Mouse (Mus musculus) embryonic facial prominence, embryonic 14.5 days (tissue): ENCODE measurements around the gene Ccdc9b. TPM values are rescaled to one million over a fixed set of nuclear protein-coding genes. Genes with fewer than 3 reads are reported as not detected.
A peak's percentile ranks its signal among the peaks of the same experiment; 100 is the strongest.

Experiments used
- ATAC-seq: fragments of 200-750 bp; cut with Nextera tagmentation; 2 replicates; pipeline ENCODE4 v1.8.0; 2017; ENCODE audit warnings: low read depth, moderate number of reproducible peaks, moderate TSS enrichment
- DNase-seq: peaks from one replicate; pipeline ENCODE4 v3.0.0-alpha.2; 2015; ENCODE audit warnings: low spot score
- H3K27ac ChIP-seq: fragments of 300-500 bp; sonication (generic); replicated peaks from 2 replicates; pipeline ENCODE4 v1.5.1; 2014; ENCODE audit warnings: low read depth, mild to moderate bottlenecking, low read length, moderate library complexity
- H3K27me3 ChIP-seq: fragments of 300-500 bp; sonication (generic); replicated peaks from 2 replicates; pipeline ENCODE4 v1.6.1; 2014; ENCODE audit warnings: low read length; ENCODE audit not compliant: control insufficient read depth, insufficient read depth
- H3K36me3 ChIP-seq: fragments of 300-500 bp; sonication (generic); 2 replicates; pipeline ENCODE4 v1.6.1; 2014; ENCODE audit warnings: low read length, mixed read lengths; ENCODE audit not compliant: control insufficient read depth, insufficient read depth
- H3K4me1 ChIP-seq: fragments of 300-500 bp; sonication (generic); 2 replicates; pipeline ENCODE4 v1.6.1; 2014; ENCODE audit warnings: antibody characterized with exemption, low read length; ENCODE audit not compliant: control insufficient read depth, insufficient read depth
- H3K4me2 ChIP-seq: fragments of 300-500 bp; sonication (generic); 2 replicates; pipeline ENCODE4 v1.6.1; 2014; ENCODE audit warnings: low read depth, mild to moderate bottlenecking, low read length, moderate library complexity, mixed read lengths
- H3K4me3 ChIP-seq: fragments of 300-500 bp; sonication (generic); 2 replicates; pipeline ENCODE4 v1.5.1; 2014; ENCODE audit warnings: low read depth, mild to moderate bottlenecking, low read length
- H3K9ac ChIP-seq: fragments of 300-500 bp; sonication (generic); 2 replicates; pipeline ENCODE4 v1.6.1; 2014; ENCODE audit warnings: low read depth, mild to moderate bottlenecking, low read length, moderate library complexity, mixed read lengths
- H3K9me3 ChIP-seq: fragments of 300-500 bp; sonication (generic); 2 replicates; pipeline ENCODE4 v1.6.1; 2016; ENCODE audit warnings: low read length; ENCODE audit not compliant: control insufficient read depth
- WGBS: fragments of 180-500 bp; shearing (Covaris S2); extraction: QIAGEN DNeasy Blood & Tissue Kit; methylation state at CpG from one replicate; pipeline ENCODE4 v1.1.7; 2014; 5-methylcytosine and 5-hydroxymethylcytosine counted together
- polyA plus RNA-seq: library from polyadenylated mRNA; unstranded; fragments of >200 nt; fragmentation: Nextera tagmentation; extraction: Ambion mirVana; gene quantifications from 2 replicates; pipeline ENCODE4 v1.2.1, GENCODE M21; 2014

The Ccdc9b gene
- polyA plus RNA-seq, 1 experiment from 2014 or later = 0.96 TPM

DNA sequence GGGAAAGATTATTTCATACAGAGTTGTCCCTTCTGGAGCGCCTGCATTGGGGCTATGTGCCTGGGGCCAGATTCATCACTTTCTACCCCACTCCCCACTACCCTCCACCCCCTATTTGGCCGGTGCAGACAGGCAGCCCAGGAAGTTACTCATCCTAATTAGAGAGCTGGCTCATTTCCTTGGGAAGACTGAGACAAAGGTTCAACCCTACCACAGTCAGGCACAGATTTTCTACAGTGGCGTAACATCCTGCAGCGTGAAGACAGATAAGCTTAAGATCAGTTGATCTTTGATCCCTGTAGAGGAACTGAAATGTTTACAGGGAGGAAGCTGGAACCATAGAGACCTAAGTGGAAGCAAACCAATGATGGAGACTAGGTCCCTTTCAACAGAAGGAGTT is 19.8 kb upstream of the Ccdc9b start:
- Histone ChIP-seq H3K27ac (no peak overlapping the region), H3K36me3 (no peaks in the 10 kb centered on the region), H3K27me3 (0 out of 2 replicates have a peak, but pooled peaks cover 7% of the 10 kb centered on the region), H3K9ac (no peak overlapping the region), H3K9me3 (no peaks in the 10 kb centered on the region), H3K4me1 (no peaks in the 10 kb centered on the region), H3K4me3 (no peak overlapping the region), H3K4me2 (no peak overlapping the region)
- ATAC-seq (no peak), DNase-seq (no peak)
- 60% methylated on average over 4 of the region's 4 CpGs for WGBS

DNA sequence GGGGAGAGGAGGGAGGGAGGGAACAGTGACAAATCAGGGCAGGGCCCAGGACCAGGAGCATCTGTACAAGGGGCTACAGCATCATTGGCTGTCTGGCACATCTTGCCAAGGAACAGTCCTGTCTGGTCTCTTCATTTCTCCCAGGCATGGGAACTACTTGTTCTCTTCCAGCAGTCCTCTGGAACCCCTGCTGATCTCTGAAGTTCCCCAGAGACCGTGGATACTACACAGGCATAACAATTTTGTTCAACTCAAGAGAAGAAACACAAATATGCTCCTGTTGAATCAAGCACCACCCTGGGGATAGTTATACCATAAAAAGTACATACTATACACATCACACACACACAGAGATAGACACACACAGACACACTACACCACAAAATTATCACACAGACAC is 18.7 kb upstream of the Ccdc9b start:
- Histone ChIP-seq H3K4me1 (no peaks in the 10 kb centered on the region), H3K4me2 (no peak overlapping the region), H3K4me3 (no peak overlapping the region), H3K9ac (no peak overlapping the region), H3K9me3 (no peaks in the 10 kb centered on the region), H3K27me3 (0 out of 2 replicates have a peak, but pooled peaks cover 7% of the 10 kb centered on the region), H3K36me3 (no peaks in the 10 kb centered on the region), H3K27ac (no peak overlapping the region)
- WGBS = 60% methylated on average over 1 of the region's 1 CpGs
- ATAC-seq (no peak), DNase-seq (no peak)

DNA sequence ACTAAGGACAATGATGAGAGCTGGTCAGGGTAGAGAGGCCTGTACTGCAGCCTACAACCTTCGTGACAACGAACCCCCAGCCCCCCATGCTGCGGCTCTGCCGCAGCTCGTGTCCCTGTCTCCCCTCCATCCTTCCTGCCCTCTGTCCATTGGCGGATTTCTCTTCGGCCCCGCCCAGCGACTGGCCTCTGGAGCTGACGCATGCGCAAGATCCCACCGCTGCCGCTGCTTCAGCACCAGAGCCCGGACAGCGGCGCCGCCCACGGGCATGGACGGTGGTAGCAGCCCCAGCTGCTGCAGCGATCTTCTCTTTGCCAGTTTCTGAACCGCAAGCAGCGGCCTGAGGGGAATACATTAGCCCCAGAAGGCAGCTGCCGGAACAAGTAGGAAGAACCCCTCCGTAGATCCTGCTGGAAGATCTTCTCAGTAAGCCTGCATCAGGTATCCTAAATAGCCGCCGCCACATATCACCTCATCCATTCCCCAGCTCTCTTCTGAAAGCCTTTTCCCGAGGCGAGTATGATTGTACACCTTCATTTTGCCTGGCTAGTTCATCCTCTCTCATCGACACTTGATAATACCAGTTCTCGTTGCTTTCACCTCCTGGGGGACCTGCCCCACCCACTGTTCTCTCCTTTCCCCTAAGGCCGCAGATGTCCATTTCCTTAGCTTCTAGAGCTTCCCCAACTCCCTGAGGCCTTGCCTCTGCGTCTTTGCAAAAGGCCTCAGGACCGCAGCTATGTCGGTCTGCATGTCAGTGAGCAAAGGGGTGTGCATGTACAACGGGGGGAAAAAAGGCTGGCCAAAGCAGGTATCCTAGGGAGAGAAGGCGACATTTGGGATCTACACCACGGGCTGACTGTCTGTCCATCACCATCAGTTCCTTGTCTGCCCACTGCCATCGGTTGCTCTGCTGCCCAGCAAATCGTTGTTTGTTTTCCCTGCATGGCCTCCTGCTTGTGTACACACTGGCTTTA is 17.3 kb upstream of the Ccdc9b start, which contains the start of gene Disp2:
Disp2 (plus strand) TSS at position 216 of the 977 bp plus-strand sequence.
- H3K4me2 ChIP-seq = peak within 1 kb of the TSS; percentile 57
- 0 out of 2 replicates have a peak within 1 kb of the TSS, but pooled peaks have one; percentile 28 for H3K9ac ChIP-seq
- no peaks in the 10 kb centered on the region for H3K9me3 ChIP-seq
- no peaks in the 10 kb centered on the region for H3K36me3 ChIP-seq
- 0 out of 2 replicates have a peak, but pooled peaks cover 6% of the 10 kb centered on the region for H3K4me1 ChIP-seq
- H3K27ac ChIP-seq = no peak within 1 kb of the TSS
- H3K27me3 ChIP-seq = 0 out of 2 replicates have a peak, but pooled peaks cover 7% of the 10 kb centered on the region
- peak; percentile 94 for DNase-seq
- H3K4me3 ChIP-seq = peak within 1 kb of the TSS; percentile 32
- ATAC-seq = peak; percentile 95
- WGBS = 10% methylated on average over 39 of the region's 39 CpGs

DNA sequence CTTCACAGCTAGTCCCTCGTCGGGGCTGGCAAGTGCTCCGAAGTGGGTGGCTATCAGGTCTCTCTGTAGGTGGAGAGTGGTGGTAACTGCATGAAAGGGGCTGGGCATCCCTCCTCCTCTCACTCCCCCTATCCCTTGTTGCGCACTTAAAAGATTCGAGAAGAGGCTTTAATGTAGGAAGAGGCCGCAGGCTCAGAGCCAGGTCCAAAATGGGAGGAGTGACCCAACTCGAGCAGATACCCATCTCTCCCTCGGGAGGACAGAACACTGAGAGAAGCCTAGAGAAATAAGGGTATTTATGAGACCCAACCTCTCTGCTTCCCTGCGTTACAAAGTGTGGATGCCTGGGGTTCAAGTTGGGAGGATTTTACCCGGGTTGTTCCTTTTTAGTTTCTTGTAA is 16.6 kb upstream of the Ccdc9b start:
- no peak overlapping the region for H3K27ac ChIP-seq
- 11% methylated on average over 10 of the region's 10 CpGs for WGBS
- ATAC-seq (no peak), DNase-seq (no peak)
- H3K9ac ChIP-seq = 0 out of 2 replicates have a peak overlapping the region, but pooled peaks have one; percentile 28
- 0 out of 2 replicates have a peak, but pooled peaks cover 7% of the 10 kb centered on the region for H3K27me3 ChIP-seq
- no peaks in the 10 kb centered on the region for H3K9me3 ChIP-seq
- H3K36me3 ChIP-seq = no peaks in the 10 kb centered on the region
- peak overlapping the region; percentile 32 for H3K4me3 ChIP-seq
- 0 out of 2 replicates have a peak, but pooled peaks cover 6% of the 10 kb centered on the region for H3K4me1 ChIP-seq
- H3K4me2 ChIP-seq = peak overlapping the region; percentile 57

DNA sequence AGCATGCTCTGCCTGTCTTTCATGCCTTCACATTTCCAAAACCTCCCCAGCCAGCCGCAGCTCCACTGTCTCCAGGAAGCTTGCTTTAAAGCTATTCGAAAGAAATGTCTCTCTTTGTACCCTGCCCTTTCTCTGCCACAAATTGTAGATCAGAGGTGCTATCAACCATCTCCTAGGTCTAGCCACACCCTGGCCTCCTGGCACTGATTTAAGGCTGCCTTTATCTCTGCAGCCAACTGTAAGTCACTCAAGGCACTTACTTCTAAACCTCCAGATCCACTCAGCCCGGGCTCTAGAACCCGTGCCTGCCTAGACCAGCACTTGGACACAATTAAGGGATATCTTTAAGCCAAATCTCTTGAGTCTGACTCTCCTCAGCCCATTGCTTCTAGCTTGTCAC is 16.0 kb upstream of the Ccdc9b start:
- Histone ChIP-seq H3K27me3 (0 out of 2 replicates have a peak, but pooled peaks cover 7% of the 10 kb centered on the region), H3K36me3 (no peaks in the 10 kb centered on the region), H3K4me1 (0 out of 2 replicates have a peak, but pooled peaks cover 6% of the 10 kb centered on the region), H3K9ac (no peak overlapping the region), H3K4me2 (no peak overlapping the region), H3K27ac (no peak overlapping the region), H3K9me3 (no peaks in the 10 kb centered on the region), H3K4me3 (no peak overlapping the region)
- 71% methylated on average over 4 of the region's 4 CpGs for WGBS
- ATAC-seq = no peak
- no peak for DNase-seq

DNA sequence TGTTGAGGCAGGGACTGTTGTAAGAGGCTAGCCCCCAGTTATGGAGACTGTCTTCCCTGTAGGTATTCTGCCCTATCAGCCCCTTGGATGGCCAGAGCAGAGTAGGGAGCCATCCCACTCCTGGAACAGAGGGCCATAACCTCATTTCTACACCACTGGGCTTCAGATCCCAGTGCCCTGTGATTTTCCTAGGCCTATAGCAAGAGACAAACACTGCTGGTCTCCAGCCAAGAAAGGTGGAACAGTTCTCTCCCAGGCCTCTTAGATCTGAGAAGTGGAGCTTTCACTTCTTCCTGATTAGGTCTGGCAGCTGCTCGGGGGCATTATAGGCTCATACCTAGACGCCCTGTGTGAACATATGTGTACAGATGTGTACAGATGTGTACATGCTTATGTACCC is 13.8 kb upstream of the Ccdc9b start:
- Histone ChIP-seq H3K4me1 (0 out of 2 replicates have a peak, but pooled peaks cover 6% of the 10 kb centered on the region), H3K27ac (no peak overlapping the region), H3K9me3 (no peaks in the 10 kb centered on the region), H3K27me3 (0 out of 2 replicates have a peak, but pooled peaks cover 7% of the 10 kb centered on the region), H3K9ac (no peak overlapping the region), H3K4me2 (no peak overlapping the region), H3K4me3 (no peak overlapping the region), H3K36me3 (no peaks in the 10 kb centered on the region)
- 57% methylated on average over 2 of the region's 2 CpGs for WGBS
- DNase-seq = no peak
- no peak for ATAC-seq

DNA sequence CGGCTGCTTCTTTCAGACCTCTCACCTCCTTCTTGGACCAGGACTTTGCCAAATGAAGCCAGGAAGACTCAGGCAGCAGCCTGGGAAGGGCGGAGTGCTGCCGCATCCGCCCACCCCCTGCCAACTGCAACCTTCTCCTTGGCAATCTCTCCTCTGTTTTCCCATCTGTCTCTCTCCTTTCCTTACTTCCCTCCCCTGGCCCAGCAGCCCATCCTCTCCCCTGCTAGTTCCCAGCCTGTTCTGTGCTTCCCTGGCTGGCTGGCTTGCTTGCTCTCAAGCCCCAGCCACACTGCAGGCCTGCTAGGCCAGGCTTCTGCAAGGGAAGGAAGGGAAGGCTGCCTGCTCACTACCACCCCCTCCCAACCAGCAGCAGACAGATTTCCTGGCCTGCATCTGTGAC is 13.4 kb upstream of the Ccdc9b start:
- H3K27ac ChIP-seq = no peak overlapping the region; the same call in 1 of the 2 replicates
- H3K9me3 ChIP-seq = no peaks in the 10 kb centered on the region
- 0 out of 2 replicates have a peak, but pooled peaks cover 7% of the 10 kb centered on the region for H3K27me3 ChIP-seq
- no peaks in the 10 kb centered on the region for H3K36me3 ChIP-seq
- ATAC-seq = no peak
- WGBS = 70% methylated on average over 3 of the region's 4 CpGs
- no peak overlapping the region for H3K4me3 ChIP-seq
- 0 out of 2 replicates have a peak, but pooled peaks cover 6% of the 10 kb centered on the region for H3K4me1 ChIP-seq
- no peak overlapping the region for H3K4me2 ChIP-seq
- DNase-seq = no peak
- H3K9ac ChIP-seq = no peak overlapping the region

DNA sequence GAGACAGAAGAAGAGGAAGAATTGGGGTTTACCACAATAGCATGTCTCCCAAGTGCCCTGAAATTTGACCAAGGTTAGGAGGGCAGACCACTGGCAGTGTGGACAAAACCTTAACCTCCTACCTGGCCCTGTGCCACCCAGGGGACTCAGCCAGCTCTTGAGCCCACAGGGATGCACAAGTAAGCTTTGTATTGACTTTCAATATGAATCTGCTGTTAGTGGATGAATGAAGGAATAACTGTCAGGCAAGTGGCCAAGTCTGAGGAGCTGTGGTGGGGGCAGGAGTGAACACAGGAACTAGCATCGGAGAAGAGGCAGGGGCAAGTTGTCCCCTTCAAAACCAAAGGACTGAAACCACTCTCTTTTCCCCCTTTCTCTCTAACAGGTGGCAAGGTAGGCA is 12.9 kb upstream of the Ccdc9b start:
- H3K36me3 ChIP-seq = no peaks in the 10 kb centered on the region
- no peak overlapping the region for H3K4me3 ChIP-seq
- no peak overlapping the region; the same call in 1 of the 2 replicates for H3K27ac ChIP-seq
- ATAC-seq (no peak), DNase-seq (no peak)
- H3K4me1 ChIP-seq = 0 out of 2 replicates have a peak, but pooled peaks cover 6% of the 10 kb centered on the region
- no peak overlapping the region for H3K4me2 ChIP-seq
- 0 out of 2 replicates have a peak, but pooled peaks cover 5% of the 10 kb centered on the region for H3K27me3 ChIP-seq
- WGBS = 55% methylated on average over 1 of the region's 1 CpGs
- H3K9ac ChIP-seq = no peak overlapping the region
- no peaks in the 10 kb centered on the region for H3K9me3 ChIP-seq
